Mouse (Mus musculus) adrenal gland, adult 10 weeks (tissue): ENCODE results near the gene Wls. TPM values are rescaled to one million over a fixed set of nuclear protein-coding genes. Genes with fewer than 3 reads are reported as not detected.

Source experiments
- polyA plus RNA-seq: library from polyadenylated mRNA; stranded (reverse); fragments of 350-450 nt; fragmentation: Illumina TruSeq; extraction: RNeasy Lipid Tissue Mini Kit (QIAGEN cat#74804); gene quantifications from one replicate; pipeline ENCODE4 v1.2.3, GENCODE M21; 2014; ENCODE audit warnings: low read depth, low replicate concordance

The Wls gene
- polyA plus RNA-seq, result 194 TPM

DNA sequence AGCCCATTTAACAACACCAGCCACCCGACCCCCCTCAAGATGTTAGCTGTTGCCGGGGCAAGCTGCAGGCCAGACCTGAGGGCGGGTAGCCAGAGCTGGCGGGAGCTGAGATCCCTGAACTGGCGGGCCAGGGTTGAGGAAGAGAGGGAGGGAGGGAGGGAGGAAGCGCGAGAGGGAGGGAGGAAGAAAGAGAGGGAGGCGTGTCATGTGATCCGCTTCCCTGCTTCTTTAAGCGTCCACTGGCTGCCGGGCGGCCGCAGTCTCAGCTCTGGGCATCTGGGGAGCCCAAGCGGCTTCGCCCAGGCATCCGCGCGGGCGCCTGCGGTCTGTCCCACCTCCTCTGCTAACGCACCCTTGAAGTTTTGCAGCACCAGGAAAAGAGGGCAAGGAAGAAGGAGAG lies at the start of gene Wls:
Gene Wls, plus strand, starts transcription at position 192 of the 400 bp plus-strand sequence.

Other genes starting within 250 kb of the Wls start
- not detected for gene Rpe65, start 240.5 kb upstream of the Wls start, polyA plus RNA-seq